Mouse (Mus musculus): Measurements from ENCODE around the gene Gskip.

DNA sequence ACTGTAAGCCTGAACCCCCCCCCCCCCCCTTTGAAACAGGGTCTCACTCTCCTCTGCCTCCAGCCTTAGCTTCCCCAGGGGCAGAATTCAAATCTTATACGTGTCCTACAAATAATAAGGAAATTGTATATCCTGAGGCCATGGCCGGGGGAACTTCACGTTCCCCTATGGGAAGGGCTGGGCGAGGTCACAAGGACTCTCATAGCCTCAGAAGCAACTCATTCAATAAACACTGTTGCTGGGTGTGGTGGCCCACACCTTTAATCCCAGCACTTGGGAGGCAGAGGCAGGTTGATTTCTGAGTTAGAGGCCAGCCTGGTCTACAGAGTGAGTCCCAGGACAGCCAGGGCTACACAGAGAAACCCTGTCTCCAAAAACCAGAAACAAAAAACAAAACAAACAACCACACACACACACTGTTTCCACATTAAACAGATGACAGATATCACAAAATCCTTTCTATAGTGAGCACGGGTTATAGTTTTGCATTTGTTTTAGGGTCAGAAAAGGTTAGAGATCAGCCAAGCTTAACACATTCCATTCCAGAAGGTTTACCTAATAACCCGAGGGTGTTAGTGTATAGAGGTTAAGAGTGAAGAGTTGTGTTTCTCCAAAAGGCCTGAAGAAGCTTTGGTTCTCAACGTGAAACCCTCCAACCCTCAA is 50.7 kb downstream of the Gskip start:
- TF ChIP-seq HCFC1 (IDR thresholded peaks at IDR 0.05; ENCODE audit: borderline replicate concordance, insufficient read depth, low read length) (no peak), ZC3H11A (IDR thresholded peaks at IDR 0.05; ENCODE audit: borderline replicate concordance, low read depth, low read length) (no peak), CHD2 (IDR thresholded peaks at IDR 0.05; ENCODE audit: low read depth, low read length) (no peak), ZNF384 (IDR thresholded peaks at IDR 0.05; ENCODE audit: low read depth, low read length) (no peak), MAFK (IDR thresholded peaks at IDR 0.05; ENCODE audit: insufficient read depth, low read depth, low read length) (no peak)

All from ES-E14 (cell line).